In genomic region chr19:4697721-4698120, GRCm38 (mm10) we compare ENCODE assay signal across 9 mouse cellular contexts. TPM values are rescaled to one million over a fixed set of nuclear protein-coding genes. Genes with fewer than 3 reads are reported as not detected.
A peak's percentile ranks its signal among the peaks of the same experiment; 100 is the strongest.
DNase-seq lines count a peak whose midpoint lies in the region; ATAC-seq and TF ChIP-seq lines count a peak whose summit lies in the region.
"Had no signal": no experiment of that assay in that cellular context is flagged by ENCODE, and none has a peak within 500 bp of the region (broad histone marks: within the 10 kb centered on the region; RNA-seq: fewer than 3 reads in every experiment).

No protein-coding gene starts in this region.

- 0 out of 2 replicates have a peak overlapping the region, but pooled peaks have one; percentile 30 for H3K9ac ChIP-seq in ES-Bruce4 (ENCODE audit: low read depth, poor library complexity, severe bottlenecking)
- H3K9ac ChIP-seq in forebrain, embryonic 15.5 days (replicated peaks), result peak overlapping the region; percentile 73
- H3K9ac ChIP-seq in liver, embryonic 15.5 days, result no peak overlapping the region

- no peaks in the 10 kb centered on the region for H3K36me3 ChIP-seq in heart, embryonic 10.5 days
- no peaks in the 10 kb centered on the region for H3K36me3 ChIP-seq in ES-Bruce4 (ENCODE audit: control insufficient read depth, insufficient read depth, low read length, poor library complexity, severe bottlenecking)
- H3K36me3 ChIP-seq in forebrain, embryonic 15.5 days, result no peaks in the 10 kb centered on the region
- H3K36me3 ChIP-seq in liver, embryonic 15.5 days (replicated peaks), result no peaks in the 10 kb centered on the region

- peak overlapping the region; percentile 71 for H3K4me2 ChIP-seq in forebrain, embryonic 15.5 days (replicated peaks)
- H3K4me2 ChIP-seq in liver, embryonic 15.5 days, result peak overlapping the region; percentile 66; the same call in 1 of the 2 replicates

- TF ChIP-seq EP300 in ES-Bruce4 (IDR thresholded peaks at IDR 0.05; ENCODE audit: insufficient read depth, low read depth, low read length), result no peak

- no peak for DNase-seq in heart, embryonic 10.5 days (ENCODE audit: low spot score)
- no peak for DNase-seq in heart, adult 11 months
- DNase-seq in thymus, postnatal 14 days, result no peak
- no peak for DNase-seq in embryo, embryonic 9.5 days (ENCODE audit: extremely low spot score)
- no peak for DNase-seq in layer of hippocampus, postnatal 25 days (ENCODE audit: extremely low spot score in 1 of 2, low spot score in 1 of 2)

- H3K27me3 ChIP-seq in heart, embryonic 10.5 days (ENCODE audit: insufficient read depth, poor library complexity, severe bottlenecking), result peaks cover 69% of the 10 kb centered on the region
- peaks cover 2% of the 10 kb centered on the region for H3K27me3 ChIP-seq in ES-Bruce4 (ENCODE audit: control insufficient read depth, insufficient read depth, low read length, poor library complexity, severe bottlenecking)
- H3K27me3 ChIP-seq in forebrain, embryonic 15.5 days, result 0 out of 2 replicates have a peak, but pooled peaks cover 10% of the 10 kb centered on the region
- H3K27me3 ChIP-seq in liver, embryonic 15.5 days, result peaks cover 76% of the 10 kb centered on the region

- peaks cover 11% of the 10 kb centered on the region for H3K4me1 ChIP-seq in heart, embryonic 10.5 days
- no peaks in the 10 kb centered on the region for H3K4me1 ChIP-seq in ES-Bruce4 (ENCODE audit: control insufficient read depth, insufficient read depth, low read length)
- peaks cover 21% of the 10 kb centered on the region for H3K4me1 ChIP-seq in forebrain, embryonic 15.5 days
- peaks cover 5% of the 10 kb centered on the region for H3K4me1 ChIP-seq in liver, embryonic 15.5 days (replicated peaks)

- TF ChIP-seq POLR2A in ES-Bruce4 (IDR thresholded peaks at IDR 0.05; ENCODE audit: insufficient read depth, low read length), result no peak

- ATAC-seq in forebrain, embryonic 15.5 days (replicated peaks), result peak; percentile 53
- no peak for ATAC-seq in liver, embryonic 15.5 days (ENCODE audit: insufficient read depth)

- H3K4me3 ChIP-seq in heart, embryonic 10.5 days, result peak overlapping the region; percentile 68
- peak overlapping the region; percentile 39 for H3K4me3 ChIP-seq in ES-Bruce4 (ENCODE audit: low read depth, low read length)
- H3K4me3 ChIP-seq in forebrain, embryonic 15.5 days, result peak overlapping the region; percentile 66
- H3K4me3 ChIP-seq in liver, embryonic 15.5 days (replicated peaks), result no peak overlapping the region

- H3K27ac ChIP-seq in heart, embryonic 10.5 days, result no peak overlapping the region
- H3K27ac ChIP-seq in ES-Bruce4 (ENCODE audit: insufficient read depth, low read length), result no peak overlapping the region
- H3K27ac ChIP-seq in forebrain, embryonic 15.5 days (replicated peaks), result peak overlapping the region; percentile 93
- no peak overlapping the region for H3K27ac ChIP-seq in liver, embryonic 15.5 days (replicated peaks)

- TF ChIP-seq CTCF in ES-Bruce4 (IDR thresholded peaks at IDR 0.05; ENCODE audit: low read depth, low read length), result no peak

- WGBS in heart, embryonic 10.5 days, result 73% methylated on average over 9 of the region's 9 CpGs
- 72% methylated on average over 9 of the region's 9 CpGs for whole genome bisulfite sequencing in forebrain, embryonic 15.5 days
- WGBS in liver, embryonic 15.5 days (ENCODE audit: insufficient replicate concordance), result 58% methylated on average over 9 of the region's 9 CpGs

- H3K9me3 ChIP-seq in heart, embryonic 10.5 days, result no peaks in the 10 kb centered on the region
- no peaks in the 10 kb centered on the region for H3K9me3 ChIP-seq in ES-Bruce4 (replicated peaks; ENCODE audit: control insufficient read depth, insufficient read depth, low read length, poor library complexity, severe bottlenecking)
- H3K9me3 ChIP-seq in forebrain, embryonic 15.5 days, result no peaks in the 10 kb centered on the region
- H3K9me3 ChIP-seq in liver, embryonic 15.5 days (replicated peaks), result no peaks in the 10 kb centered on the region

RNA-seq across cellular contexts. Expression of gene Gm960, which starts 0.7 kb away (rescaled TPM):
- polyA plus RNA-seq in heart, embryonic 10.5 days (2016; fragmentation: Nextera tagmentation; extraction: Ambion mirVana), result 2.1 and 2.2 TPM in 2 replicates
- polyA plus RNA-seq in ES-Bruce4 (2011; ENCODE audit: insufficient read depth, insufficient read length, low read depth, missing spikeins), result 0.32 and 0.87 TPM in 2 replicates
- polyA plus RNA-seq in forebrain, embryonic 15.5 days (2015; fragmentation: Nextera tagmentation; extraction: Ambion mirVana), result 6.6 and 8.8 TPM in 2 replicates
- 0.40 and 0.71 TPM in 2 replicates for polyA plus RNA-seq in liver, embryonic 15.5 days (2015; fragmentation: Nextera tagmentation; extraction: Ambion mirVana)
- total RNA-seq in layer of hippocampus, postnatal 25 days (2021), result 1 to 10 TPM; 1.1 to 2.5 TPM
- total RNA-seq: heart, adult 18-20 months had no signal

RNA-seq across cellular contexts. Expression of gene Sptbn2, which starts 13.2 kb away (rescaled TPM):
- 0.57 and 1.6 TPM in 2 replicates for polyA plus RNA-seq in heart, embryonic 10.5 days (2016; fragmentation: Nextera tagmentation; extraction: Ambion mirVana)
- polyA plus RNA-seq in ES-Bruce4 (2011; ENCODE audit: insufficient read depth, insufficient read length, low read depth, missing spikeins), result 13.5 and 13.7 TPM in 2 replicates
- 30.2 and 31.9 TPM in 2 replicates for polyA plus RNA-seq in forebrain, embryonic 15.5 days (2015; fragmentation: Nextera tagmentation; extraction: Ambion mirVana)
- 0.05 and 0.10 TPM in 2 replicates for polyA plus RNA-seq in liver, embryonic 15.5 days (2015; fragmentation: Nextera tagmentation; extraction: Ambion mirVana)
- 100 to 1,000 TPM; 615 to 659 TPM for total RNA-seq in layer of hippocampus, postnatal 25 days (2021)

RNA-seq across cellular contexts. Expression of gene Rbm4b, which starts 58.6 kb away (rescaled TPM):
- 44.8 and 59.1 TPM in 2 replicates for polyA plus RNA-seq in heart, embryonic 10.5 days (2016; fragmentation: Nextera tagmentation; extraction: Ambion mirVana)
- 7.2 and 7.4 TPM in 2 replicates for polyA plus RNA-seq in ES-Bruce4 (2011; ENCODE audit: insufficient read depth, insufficient read length, low read depth, missing spikeins)
- polyA plus RNA-seq in forebrain, embryonic 15.5 days (2015; fragmentation: Nextera tagmentation; extraction: Ambion mirVana), result 184 and 193 TPM in 2 replicates
- 15.6 and 18.7 TPM in 2 replicates for polyA plus RNA-seq in liver, embryonic 15.5 days (2015; fragmentation: Nextera tagmentation; extraction: Ambion mirVana)
- total RNA-seq in layer of hippocampus, postnatal 25 days (2021), result 10 to 100 TPM; 18.2 to 18.8 TPM
